Mouse (Mus musculus): ENCODE data around the gene Prkg1.

DNA sequence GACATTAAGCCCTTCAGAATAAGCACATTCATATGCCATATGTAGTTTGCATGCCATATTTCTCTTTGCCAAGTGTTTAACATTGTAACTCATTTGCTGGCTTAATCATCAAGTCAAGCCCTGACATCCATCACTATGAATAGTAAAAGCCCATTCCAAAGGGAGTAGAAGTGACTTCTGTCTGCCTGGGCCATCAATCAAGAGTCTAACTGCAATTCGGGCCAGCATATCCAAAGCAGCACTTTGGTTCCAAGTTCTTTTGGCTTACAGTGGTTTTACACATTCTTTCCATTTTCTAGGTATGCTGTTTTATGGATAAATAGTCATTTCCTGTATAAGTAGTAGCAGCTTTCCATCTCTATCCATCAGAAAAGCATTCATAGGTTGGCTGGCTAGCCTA, 409.9 kb downstream of the Prkg1 start:
- no peak for TF ChIP-seq POLR2A (IDR thresholded peaks at IDR 0.05; ENCODE audit: insufficient read depth, low read depth, low read length)
- TF ChIP-seq CTCF (IDR thresholded peaks at IDR 0.05), result no peak
- no peak for TF ChIP-seq EP300 (IDR thresholded peaks at IDR 0.05; ENCODE audit: insufficient read depth, low read depth, low read length)
